Mouse (Mus musculus) testis, postnatal 14 days (tissue): ENCODE results near the gene Antxr2.
A peak's percentile ranks its signal among the peaks of the same experiment; 100 is the strongest.

Source experiments
- DNase-seq: peaks from one replicate; pipeline ENCODE4 v3.0.0; 2021; ENCODE audit warnings: low spot score

Gene Antxr2

DNA sequence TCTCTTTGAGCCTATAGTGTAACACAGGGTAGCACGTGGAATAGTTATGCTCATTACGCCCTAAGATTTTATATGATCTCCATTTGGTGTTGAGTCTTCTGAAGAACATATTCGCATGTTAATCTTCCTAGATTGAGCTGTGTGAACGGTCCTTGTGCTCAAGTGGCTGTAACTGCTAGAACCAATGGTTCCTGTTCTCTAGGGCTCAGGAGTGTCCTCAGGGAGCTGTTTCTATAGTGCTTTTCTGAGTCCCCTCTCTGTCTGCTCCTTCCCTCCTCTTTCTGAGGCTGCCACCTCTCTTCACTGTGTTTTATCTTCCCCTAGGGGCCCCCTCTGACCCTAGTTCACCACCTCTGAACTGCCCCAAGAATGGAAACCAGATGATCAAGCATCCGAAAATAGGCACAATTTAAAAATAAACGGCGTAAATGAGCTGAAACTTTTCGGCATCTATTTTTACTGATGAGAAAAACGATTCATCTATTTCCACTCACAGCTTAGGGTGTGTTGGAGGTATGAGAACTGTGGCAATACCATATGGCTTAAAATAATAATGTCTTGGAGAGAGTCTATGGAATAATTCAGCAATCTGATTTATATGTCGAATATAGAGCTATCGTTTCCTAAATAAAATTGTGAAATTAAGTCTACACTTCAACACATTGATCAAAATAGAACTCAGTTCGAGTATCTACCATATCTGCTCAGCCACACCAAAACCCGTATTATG, 124.1 kb downstream of the Antxr2 start:
- no peak for DNase-seq

DNA sequence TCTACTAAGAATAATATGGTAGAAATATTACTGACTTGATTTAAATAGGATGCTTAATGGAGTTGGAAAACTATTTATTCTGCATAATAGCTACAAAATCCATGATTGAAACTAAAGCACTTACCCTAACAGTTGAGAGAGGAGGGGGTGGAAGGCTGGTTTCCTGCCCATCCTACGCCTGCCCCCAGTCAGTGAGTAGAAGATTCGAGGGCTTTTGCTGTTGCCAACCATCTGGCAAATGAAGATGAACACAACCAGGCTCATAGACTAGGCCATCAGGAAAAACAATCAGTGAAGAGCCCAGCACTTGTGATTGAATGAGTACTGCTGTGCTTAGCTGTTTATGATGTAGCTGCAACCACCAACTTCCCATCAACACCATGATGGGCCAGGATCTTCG, 125.0 kb downstream of the Antxr2 start:
- DNase-seq = no peak

DNA sequence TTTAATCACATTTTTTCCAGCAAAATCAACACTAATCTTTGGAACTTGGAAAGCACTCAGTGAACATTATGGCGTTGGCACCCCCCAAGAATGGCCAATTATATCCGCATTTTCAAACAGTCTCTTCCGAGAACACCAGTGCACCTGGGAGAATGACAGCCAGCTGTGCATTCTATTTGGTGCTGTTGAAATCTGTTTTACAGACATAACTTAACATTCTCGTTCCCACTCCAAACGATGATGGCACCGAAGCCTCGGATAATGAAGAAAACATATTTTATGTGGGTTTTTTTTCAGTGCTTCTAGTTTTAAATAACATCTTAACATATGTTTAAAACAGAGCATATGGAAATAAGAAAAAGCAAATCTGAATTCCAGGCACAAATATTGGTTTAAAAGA, 129.7 kb downstream of the Antxr2 start:
- DNase-seq = no peak

DNA sequence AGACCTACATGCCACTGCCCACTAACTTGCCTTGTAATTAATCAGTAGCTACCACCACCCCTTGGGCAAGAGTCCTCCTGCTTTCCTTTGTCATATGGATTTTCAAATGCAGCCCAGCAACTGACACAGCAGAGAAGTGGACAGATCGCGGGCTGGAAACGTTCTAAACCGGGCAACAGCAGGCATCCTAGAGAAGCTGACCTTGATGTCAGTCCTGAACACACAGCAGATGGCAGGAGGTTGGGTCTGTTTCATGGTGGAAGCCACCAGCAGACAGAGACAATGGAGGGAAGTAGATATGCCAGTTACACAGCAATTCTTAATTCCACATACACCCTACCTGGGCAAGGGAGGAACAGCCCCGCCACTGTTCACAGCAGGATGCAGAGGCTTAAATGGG, 131.5 kb downstream of the Antxr2 start:
- DNase-seq = no peak

DNA sequence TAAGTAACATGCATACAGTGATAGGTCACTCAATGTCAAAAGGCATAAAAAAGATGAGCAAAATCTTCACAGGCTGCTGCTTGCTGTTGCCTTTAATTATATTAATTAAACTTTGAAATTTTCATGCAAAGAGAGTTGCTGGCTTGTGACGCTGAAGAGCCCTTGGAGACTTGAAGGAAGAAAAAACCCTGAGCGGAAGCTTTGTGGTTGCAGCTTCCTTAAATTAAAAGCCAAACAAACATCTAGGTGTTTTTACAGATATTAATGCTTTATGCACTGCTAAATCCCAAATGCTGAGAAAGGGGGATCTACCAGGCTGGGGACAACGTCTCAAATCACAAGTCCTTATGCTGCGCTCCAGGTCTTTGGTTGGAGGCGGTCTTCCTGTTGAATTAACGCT, 145.4 kb downstream of the Antxr2 start:
- DNase-seq = no peak

DNA sequence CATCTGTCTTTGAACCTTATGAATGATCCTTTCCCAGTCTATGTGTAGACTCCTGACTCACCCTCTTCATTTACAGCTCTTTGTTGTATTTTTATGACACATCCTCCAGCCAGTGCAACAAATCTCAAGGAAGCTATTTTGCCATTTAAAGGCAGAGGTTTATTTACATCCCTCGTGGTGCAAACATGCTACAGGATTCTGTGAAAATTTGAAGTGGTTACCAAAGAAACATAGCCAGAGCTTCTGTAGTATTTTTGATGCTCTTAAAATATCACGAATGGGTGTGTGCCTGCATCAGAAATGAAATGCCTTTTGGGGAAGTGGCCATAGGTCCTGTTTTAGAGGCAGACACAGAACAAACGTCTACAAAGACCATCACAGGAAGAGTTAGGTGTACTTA, 146.7 kb downstream of the Antxr2 start:
- no peak for DNase-seq

DNA sequence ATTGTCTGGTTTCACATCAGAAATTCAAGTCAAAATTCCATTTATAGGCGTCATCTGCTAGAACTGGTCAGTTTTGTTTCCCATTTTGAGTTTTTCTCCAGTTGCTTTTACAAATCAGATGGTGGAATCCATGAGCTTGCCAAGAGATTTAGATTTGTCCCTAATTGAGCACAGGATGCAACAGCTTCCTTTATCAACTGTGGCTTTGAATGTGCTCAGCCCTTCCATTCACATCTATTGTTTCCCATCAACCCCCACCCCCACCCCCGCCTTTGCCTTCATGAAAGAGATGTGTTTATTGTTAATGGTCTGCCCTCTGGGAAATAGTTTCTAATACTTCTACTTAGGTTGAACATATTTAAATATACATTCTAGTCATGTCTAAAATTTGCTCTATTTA, 149.4 kb downstream of the Antxr2 start:
- no peak for DNase-seq

DNA sequence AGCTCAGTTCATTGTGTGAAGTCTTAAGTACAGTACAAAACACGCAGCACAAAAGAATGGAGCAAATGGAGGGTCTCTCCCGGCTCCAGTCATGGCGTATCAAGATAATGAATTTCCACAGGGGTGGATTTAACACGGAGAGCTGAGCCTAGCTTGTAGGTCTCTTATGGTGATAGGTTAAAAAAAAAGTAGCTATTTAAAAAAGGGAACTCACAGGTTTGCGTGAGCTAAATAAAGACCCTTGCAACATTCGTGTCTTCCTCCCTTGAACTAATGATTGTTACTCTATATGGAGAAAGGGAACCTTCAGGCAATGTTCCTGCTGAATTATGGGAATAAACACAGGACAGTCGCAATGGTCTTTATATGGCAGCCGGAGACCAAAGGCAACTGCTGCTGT, 150.7 kb downstream of the Antxr2 start:
- no peak for DNase-seq

DNA sequence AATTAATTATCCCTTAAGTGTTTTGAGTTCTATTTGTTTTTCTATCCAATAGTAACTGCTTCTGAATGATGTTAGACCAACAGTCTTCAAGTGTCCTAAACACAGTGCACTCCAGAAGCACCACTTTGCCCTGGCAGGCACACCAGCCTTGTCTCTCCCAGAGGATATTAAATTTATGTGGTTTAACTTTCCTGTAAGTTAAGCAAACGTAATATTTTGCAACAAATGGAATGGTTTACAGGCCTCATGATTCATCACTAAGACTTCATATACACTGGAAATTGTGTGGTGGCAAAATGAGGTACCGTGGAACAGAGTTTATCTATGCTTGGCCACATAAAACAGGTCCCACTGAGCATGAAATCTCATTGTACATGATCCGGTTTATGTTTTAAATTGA, 152.0 kb downstream of the Antxr2 start:
- DNase-seq = no peak

DNA sequence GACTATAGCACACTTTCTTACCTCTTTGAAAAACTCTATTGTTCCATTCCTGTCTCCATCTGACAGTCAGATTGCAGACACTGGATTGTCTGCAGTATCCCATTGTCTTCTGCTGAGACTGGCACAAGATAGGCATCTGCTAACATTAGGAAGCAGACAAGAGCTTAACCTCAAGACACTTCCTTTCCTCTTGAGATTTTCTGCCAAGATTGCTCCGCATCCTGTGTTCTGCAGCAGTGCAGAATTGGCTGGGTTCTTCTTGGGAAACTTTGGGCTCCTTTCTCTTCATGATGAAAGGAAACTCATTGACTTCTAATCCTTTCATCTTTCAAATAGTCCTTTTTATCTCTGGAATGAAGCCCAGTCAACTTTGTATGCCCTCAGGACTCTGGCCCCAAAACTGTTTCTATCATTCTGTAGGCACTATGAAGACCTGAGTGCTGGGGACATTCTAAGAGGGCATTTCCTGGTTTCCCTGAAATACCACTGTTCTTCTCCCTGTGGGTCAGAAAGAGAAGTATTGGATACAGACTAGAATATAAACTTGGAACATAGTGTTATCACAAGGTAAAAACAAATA, 152.5 kb downstream of the Antxr2 start:
- no peak for DNase-seq

DNA sequence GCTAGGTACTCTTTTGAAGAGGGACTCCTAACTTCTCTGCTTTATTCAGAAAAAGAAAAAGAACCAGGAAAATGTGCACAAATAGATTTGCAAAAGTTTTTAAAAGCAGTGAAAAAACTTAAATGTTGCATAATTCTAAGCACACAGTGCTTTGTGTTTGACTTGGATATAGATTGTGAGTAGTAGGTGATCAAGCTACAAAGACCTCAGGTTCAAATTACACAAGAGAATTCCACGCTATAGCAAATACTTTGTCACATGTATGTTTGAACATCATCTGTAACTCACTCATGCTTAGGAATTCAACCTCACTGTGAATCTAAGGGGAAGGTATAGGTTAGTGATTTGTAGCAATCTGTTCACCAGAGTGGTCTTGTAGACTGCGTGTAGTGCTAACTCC, 153.9 kb downstream of the Antxr2 start:
- DNase-seq = no peak

DNA sequence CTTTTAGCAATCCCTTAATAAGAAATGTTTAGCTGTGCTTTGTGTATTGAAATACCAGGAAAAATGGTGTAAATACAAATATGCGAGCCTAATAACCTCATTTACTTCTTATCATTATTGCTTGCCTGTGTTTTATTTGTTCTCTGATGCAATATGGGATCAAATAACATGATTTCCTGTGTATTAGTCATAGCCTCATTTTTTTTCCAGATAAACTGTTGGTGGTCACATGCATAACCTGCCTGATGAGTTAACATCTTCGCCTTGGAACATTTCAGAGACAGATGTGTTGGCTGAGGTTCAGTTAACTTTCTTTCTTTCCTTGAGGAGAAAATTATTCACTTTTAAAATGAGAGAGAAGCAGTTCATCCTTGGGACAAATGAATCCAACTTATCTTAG, 162.9 kb downstream of the Antxr2 start:
- no peak for DNase-seq

DNA sequence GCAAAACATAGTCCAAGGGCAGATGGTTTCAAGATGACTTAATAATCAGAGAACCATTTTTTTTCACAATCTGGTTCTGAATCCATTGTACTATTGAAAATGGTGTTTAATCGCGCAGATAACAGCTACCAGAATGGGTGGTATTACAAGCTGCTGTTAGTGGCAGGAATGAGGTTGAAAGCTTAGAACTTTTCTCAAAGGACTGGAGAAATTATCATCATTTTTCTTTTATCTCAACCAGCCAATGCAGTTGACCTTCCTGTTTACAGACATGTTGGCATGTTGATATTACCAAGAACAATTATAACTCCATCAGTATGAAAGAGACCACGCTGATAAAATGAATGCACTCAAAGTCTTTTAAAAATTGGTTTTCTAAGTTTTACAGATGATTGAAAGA, 163.9 kb downstream of the Antxr2 start:
- no peak for DNase-seq

DNA sequence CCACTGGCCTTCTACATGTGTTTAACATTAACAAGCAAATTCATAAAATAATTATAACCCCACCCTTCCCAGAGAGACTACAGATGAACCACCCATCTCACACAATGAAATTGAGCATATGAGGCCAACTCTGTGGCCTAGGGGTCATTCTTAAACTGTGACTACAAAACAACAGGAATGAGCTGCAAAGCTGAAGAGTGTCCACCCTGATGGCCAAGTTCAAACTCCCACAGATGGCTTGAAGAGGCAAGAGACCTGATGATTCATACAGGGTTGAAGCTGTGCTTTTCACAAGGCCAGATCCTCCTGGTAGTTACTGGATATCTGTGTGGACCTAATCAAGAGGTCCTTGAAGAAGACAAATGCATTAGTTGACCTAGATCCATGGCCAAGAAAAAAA, 173.7 kb downstream of the Antxr2 start:
- no peak for DNase-seq

DNA sequence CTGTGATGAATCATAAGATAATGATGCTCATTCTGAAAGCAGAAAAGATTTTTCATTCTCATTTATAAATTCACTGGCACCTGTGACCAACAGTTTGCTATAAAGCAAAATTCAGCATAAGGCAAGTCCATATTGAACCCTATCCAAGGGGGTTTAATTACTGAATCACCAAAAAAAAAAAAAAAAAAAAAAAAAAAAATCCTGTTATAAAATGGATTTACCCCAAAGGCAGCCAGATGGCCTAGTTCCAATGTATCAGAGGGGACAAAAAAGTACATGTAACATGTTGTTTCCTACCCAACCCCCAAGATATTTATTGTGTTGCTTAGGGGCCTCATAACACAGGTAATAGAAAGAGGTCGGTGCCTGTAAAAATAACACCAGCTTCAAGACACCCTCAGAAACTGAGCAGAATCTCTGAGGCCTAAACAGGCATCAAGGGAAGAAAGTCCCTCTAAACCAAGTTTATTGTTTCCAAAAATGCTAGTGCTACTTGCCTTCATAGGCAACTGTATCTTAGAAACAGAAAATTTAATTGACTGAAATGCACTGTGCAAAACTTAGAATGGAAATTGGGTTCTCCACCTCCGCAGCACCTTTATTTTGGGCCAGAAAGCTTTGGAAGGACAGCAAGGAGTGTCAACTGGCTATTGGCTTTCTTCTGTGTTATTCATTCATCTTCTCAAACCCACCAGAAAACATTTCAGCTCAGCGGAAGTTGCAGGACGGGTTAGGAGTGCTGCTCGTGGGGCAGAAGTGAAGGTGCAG, 178.7 kb downstream of the Antxr2 start:
- DNase-seq = no peak

DNA sequence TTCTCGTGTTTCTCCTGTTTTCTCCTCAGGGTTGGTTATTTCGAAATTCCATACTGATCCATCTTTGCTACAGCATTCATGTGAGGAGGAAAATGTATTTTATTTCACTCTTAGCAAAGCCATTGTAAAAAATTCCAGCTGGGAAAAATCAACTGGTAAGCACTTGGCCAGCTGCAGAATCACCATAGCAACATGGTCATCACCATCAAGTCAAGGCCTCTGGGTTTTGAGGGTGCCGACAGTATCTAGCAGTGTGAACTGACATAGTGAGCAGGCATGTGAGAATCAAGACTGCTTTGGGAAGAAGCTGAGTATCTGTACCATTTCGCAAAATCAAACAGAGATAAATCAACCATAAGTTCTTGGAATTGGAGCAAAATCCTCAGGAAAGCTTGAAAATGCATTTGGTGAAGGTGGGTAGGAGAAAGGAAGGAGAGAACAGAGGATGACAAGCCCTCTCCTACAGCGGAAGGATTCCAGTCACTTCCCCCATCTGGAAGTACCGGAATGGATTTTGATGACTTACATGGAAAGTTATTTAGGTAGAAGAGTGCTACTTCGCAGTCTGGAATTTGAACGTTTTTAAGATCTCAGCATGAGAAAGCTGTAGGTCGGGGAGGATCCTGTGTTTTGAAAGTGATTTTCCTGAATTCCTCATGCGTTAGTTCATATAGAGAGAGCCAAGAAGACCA, 183.5 kb downstream of the Antxr2 start:
- no peak for DNase-seq

DNA sequence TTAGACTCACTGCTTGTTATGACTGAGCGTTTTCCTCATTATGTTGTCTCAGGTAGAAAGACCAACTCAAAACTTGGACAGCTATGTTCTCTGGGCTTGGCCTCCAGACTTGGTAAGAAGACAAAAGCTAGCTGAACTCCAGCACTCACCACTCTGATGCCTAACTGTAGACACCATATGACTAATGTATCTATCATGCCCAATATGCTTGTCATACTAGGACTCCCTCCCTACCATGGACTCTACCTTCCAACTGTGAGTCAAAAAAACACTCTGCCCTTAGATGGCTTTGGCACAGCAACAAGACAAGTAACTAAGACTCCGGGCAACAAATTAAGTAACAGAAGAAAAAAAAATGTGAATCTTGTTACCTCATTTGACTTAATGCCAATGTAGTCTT, 184.3 kb downstream of the Antxr2 start:
- DNase-seq = no peak

DNA sequence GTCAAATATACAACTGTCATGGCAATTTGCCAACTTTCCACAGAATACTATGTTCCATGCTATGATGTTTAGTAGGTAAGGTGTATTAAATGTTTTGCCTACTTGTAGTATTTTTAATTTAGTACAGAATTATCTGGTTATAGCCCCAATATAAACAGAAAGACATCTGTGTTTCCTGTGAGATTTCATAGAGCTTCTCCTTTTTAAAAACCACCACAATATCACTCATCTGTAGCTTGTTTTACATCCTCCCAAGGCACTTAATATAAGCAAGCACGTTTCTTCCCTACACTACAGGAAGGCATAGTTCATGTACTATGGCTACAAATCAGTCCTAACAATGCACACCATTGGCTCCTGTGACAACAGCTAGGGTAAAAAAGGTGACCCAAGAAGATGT, 188.8 kb downstream of the Antxr2 start:
- DNase-seq = no peak

DNA sequence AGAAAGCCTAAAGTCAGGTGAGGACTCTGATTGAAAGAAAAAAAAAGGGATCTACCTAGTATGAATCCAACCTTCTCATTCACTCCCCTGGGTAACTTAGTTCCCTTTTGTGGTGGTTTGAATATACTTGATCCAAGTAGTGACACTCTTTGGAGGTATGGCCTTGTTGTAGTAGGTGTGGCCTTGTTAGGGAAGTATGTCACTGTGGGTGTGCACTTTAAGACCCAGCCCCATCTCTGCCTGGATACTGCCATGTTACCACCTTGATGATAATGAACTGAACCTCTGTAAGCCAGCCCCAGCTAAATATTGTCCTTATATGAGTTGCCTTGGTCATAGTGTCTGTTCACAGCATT, 190.9 kb downstream of the Antxr2 start:
- no peak for DNase-seq

DNA sequence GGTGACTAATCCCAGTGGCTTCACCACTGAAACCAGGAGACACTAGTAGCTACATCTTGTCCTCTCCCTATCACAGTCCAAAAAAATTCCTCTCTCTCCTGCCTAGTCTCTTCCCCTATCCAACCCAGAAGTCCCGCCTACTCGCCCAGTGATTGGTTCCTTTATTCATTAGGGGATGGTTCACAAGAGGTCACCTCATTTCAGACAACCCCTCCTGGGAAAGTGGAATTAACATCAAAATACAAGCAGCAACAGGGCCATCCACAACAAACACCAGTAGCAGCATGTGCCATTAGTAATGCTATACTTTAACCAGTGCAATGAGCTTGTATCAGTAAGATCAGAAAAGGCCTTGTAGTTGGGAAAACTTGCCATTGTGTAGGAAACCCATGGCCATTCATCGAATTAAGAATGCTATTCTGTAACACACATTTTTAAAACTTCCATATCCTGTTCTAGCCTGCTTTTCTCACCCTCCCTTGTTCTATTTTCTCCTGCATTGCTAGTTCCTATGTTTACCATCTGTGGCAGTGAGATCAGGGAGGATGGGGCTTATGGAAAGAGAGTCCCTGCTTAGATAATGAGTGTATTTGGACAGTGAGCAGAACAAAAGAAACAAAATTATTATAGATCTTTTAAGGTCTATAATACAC, 191.4 kb downstream of the Antxr2 start:
- DNase-seq = no peak

DNA sequence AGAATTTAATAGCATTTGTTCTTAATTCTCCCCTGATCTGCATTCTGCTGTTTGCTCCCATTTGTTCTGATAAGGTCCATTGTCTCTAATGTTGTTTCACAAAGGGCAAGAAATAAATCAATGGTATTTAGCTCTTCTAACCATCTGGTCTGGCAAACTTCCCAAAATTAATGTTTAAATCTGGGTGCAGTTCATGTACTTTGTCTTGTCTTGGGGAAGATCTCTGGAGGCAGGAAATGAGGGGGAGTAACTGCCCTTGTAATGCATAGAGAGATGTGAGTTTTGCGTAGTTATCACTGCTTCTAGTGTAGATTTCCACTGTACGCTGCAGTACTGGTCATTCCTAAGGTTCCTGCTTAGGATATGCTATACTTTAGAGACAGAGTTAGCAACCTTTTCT, 193.5 kb downstream of the Antxr2 start:
- no peak for DNase-seq

DNA sequence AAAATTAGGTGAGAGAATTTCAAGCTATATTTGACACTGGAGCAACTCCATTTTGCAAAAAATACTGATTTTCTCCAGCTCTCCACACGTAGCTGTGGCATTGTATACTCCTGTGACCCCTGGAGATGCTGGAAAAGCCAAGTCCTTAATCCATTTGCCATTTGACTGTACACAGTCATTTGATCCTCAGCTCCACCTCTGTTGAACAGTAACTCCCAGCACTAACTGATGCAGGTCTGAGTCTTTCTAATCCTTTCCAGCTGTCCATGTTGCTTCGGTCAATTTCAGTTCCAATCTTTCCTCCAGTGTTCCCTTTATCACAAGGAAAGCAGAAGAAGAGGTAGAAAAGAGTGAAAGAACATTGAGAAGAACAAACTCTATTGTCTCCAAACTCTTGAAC, 195.4 kb downstream of the Antxr2 start:
- DNase-seq = no peak

DNA sequence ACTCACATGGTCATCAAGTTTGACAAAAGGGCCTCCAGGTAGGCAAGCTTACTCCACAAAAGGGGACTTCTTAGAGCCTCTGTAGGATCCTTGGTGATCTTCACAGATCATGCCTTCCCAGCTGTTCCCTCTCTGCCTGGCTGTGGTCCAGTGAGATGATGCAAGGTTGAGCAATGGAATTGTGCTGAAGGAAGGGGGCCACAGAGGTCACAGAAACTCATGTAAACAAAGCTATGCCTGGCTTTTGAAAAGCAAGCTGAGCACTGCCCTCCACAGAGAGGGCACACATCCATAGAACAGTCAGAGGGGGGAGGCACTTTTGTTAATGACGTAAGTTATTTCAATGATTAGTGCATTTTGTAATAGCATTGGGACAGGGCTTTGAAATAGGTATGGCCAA, 196.1 kb downstream of the Antxr2 start:
- DNase-seq = peak; percentile 10
